Mouse (Mus musculus): Measurements from ENCODE around the gene Zfp934. TPM values are rescaled to one million over a fixed set of nuclear protein-coding genes. Genes with fewer than 3 reads are reported as not detected.

The Zfp934 gene
- 6.6 to 12.4 TPM (median 9.7 TPM) in 4 replicates for total RNA-seq (2023)

DNA sequence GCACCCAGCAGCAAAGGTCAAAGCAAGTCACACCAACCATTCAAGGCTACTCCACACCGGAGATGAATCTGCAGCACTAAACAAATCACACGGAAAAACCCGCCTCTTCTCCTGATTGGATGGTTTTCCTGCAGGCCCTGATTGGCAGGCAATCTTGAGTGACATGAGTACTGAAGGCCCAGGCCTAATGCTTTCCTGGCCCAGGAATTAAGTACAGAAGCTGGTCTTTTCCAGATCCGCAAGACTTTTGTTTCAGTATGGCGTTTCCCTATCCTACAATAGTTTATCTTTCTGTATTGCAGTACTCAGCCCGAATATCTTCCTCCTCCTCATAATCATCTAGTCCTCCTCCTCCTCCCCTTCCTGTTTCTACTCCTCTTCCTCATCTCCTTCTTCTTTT is at the start of gene Zfp934:
Gene Zfp934, minus strand, starts transcription at position 101 of the 400 bp plus-strand sequence.

GRCm38 (mm10) chr13:62558189-62559110 is 12.5 kb downstream of the Zfp934 start, which contains the start of gene Zfp935:
Gene Zfp935, minus strand, starts transcription at chr13:62558511.

GRCm38 (mm10) chr13:62466424-62467334 is 104.3 kb downstream of the Zfp934 start, which contains the start of gene Gm49359:
Gene Gm49359, minus strand, starts transcription at chr13:62466832.

Other genes starting within 250 kb of the Zfp934 start
- gene Gm3604, start 188.0 kb downstream of the Zfp934 start, total RNA-seq (2023), result 0.61 to 1.8 TPM (median 0.86 TPM) in 4 replicates
- gene Gm49359, start 104.4 kb downstream of the Zfp934 start, total RNA-seq (2023), result 13.8 to 18.8 TPM (median 14.6 TPM) in 4 replicates
- gene Zfp935, start 12.7 kb downstream of the Zfp934 start, total RNA-seq (2023), result not detected in 4 replicates
- 2.3 to 7.2 TPM (median 3.5 TPM) in 4 replicates for gene 6720489N17Rik, start 53.0 kb upstream of the Zfp934 start, total RNA-seq (2023)
- gene Platr25, start 189.5 kb upstream of the Zfp934 start, total RNA-seq (2023), result 11.7 to 21.0 TPM (median 15.7 TPM) in 4 replicates
- 2.4 to 3.6 TPM (median 2.9 TPM) in 4 replicates for gene Gm5141, start 214.6 kb upstream of the Zfp934 start, total RNA-seq (2023)